Mouse (Mus musculus) gastrocnemius, postnatal 25 days (tissue): ENCODE measurements at regions not wholly inside any gene's neighbourhood (a gene's known extent, or its start where the extent isn't known, plus 50 kb on each side); places are given as distances from the start of the nearest gene placed in this dataset.

Source experiments
- DNase-seq: peaks from one replicate; pipeline ENCODE4 v3.0.0; 2022

DNA sequence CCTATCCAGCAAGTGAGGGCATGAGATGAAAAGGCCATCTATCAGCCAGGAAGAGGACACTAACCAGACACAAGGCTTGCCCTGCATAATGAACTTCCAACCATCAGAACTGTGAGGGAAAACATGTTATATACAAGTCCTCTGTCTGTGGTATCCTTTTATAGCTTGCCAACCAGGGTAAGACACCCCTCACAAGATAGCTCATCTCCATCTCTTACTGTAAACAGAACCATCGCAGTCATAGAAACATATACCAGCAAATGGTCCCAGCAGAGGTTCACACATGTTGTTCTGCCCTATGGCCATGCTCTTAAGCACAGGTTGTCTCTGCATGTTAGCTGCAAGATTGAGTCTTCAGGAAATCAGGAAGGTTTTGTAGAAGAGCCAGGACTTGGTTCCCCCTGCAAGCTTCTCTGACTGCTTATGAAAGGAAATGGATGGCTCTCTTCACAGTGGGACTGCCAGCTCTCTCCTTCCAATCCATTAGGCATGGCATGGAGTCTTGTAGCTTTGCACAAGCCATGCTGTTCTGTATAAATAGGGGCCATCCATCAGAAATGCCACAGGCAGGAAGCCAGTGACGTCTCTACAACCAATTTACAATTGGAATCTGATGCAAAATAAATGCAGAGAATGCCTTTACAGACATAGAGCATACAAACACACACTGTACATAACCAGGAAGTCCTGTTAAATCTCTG lies 1514.0 kb upstream of the Lrrc6 start:
- DNase-seq: no peak

DNA sequence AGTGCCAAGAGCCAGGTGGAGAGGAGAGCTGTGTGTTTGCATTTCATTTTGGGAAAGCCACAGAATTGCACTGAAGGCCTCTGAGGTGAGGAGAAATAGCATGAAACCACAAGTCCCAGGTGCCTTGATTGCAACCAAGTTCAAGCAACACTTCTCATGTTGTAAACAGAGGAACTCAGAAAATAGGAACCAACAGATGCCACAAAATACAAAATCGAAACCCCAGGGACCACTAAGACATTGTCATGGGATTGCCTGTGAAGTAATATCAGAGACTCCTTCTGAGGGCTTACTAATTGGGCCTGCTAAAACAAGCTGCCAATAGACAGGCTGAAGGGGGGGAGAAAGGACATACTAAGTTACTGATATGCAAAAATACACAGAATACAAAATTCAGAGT lies 1510.5 kb upstream of the Lrrc6 start:
- no peak for DNase-seq

DNA sequence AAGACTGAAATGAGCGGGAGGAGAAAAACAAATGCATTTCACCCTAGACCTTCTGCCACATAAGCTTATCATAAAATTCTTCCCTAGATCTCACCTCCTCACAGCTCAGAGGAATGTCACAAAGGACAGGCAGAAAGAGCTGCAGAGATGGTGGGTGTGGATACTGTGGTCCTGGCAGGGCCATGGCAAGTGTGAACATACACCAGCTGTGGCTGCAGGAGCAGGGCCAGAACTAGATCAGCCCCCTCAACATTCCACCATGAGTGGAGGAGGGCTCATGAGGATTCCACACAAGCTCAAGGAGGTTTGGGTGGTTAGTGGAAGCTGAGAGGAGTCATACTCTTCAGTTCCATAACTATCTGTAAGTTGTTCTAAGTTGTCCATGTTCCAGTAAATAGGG lies 1509.5 kb upstream of the Lrrc6 start:
- DNase-seq: no peak

DNA sequence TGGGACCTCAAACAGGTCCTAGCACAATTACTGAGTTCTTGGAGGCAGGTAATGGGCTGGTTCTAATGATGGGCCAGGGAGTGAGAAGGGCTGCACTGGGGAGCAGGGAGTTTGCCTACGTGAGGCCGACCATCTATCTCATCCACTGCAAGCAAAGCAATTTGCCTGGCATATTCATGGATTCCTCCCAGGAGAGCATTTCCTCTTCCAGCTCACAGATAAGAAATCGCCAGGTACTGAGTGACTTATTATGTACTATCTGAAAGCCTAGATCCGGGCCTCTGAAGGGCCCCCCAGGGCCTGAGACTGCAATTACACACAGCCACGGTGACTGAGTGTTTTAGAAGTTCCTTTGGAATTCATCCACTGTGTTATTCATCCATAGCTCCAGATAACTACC lies 1504.1 kb upstream of the Lrrc6 start:
- DNase-seq: no peak

DNA sequence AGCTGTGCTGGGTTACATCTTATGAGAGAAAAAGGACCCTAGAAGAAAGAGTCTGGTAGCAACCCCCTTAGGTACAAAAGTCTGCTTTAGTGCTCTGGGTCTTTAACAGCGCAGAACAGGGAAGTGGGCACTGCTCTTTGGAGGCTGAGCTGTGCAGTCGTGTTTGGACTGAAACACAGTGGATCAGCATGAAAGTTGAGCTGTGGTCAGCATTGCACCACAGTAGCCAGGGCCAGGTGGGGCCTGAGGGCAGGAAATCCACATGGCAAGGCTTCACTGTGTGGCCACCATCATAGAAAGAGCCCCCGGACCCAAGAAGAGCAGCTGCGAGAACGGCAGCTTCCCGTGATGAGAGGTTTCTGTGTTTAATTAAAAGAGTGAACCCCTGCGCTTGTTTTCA lies 1495.8 kb upstream of the Lrrc6 start:
- no peak for DNase-seq

DNA sequence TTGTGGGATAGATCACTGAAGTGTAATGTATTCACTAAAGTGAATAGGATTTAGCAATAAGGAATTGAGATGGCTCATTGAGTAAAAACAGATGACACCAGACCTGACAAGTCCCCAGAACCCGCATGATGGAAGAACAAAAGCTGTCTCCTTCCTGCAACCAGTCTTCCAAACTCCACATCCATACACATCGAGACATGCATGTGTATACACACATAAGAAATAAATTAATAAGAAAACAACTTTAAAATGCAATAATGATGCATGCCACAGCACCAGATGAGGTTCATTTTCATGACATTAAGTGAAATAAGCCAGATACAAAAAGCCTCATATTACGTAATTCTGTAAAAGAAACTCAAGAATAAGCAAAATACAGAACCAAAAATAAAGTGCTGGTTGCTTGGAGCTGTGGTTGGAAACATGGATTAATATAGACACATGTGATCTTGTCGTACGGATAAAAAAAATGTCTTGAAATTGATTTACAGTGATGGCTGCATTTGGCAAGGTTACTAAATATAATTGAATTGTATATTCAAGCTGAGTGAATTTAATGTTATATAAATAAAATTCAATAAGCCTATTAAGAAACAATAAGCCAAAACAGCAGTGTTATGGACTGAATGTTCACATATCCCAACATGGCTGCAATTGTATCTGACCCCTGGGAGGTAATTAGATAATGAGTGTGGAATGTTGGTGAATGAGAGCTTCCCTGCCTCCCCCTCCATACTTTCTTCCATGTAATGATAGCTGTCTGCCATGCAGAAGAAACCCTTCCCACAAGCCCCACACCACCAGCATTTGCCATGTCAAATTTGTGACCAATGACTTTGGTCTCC lies 1488.9 kb upstream of the Lrrc6 start:
- DNase-seq: no peak

DNA sequence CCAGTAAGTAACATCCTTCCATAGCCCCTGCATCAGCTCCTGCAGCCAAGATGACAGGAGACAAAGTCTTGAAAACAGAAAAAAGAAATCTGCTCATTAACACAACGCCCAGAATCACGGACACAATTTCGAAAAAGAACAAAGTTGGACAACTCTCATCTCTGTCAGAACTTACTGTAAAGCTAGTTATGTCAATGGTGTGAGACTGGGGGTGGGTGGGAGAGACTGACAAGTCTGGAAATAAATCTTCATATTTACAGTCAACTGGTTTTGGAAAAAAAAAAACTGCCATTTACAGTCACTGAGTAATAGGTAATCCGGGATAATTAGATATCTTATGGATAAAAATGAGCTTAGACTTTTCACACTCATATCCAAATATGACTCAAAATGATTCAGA lies 1487.2 kb upstream of the Lrrc6 start:
- DNase-seq: no peak

DNA sequence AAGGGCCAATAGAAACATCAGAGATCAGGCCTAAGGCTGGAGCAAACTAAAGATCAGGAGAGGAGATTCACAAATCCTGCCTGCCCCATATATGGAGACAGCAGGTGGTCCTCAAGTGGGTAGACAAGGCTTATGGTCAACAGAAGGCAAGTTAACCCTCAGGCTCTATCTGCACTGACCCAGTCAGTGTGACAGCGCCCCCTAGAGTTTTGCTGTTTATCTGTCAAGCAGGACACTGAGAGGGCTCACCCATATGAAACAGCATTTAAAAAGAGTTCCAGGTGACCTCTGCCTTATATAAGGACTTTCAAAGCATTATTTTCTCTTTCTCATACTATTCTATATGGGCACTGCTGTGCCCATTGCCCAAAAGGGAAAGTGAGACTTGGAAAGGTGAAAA lies 1482.5 kb upstream of the Lrrc6 start:
- DNase-seq: no peak

DNA sequence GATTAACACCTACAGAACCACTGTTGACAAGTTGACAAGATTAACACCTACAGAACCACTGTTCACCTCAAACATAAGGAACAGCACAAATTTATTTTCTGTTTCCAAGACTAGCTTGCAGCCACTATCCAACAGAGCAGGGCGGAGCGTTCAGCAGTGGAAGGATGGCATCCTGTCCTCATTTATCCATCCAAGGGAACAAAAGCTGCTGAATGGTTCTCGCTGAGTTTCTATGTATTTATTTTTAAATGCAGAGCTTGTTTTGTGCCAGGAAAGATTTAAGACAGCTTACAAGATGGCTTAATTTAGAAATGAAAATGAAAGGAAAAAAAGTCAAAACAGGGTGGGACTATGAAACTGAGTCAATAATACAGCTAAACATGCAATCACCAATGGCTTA lies 1481.2 kb upstream of the Lrrc6 start:
- no peak for DNase-seq

DNA sequence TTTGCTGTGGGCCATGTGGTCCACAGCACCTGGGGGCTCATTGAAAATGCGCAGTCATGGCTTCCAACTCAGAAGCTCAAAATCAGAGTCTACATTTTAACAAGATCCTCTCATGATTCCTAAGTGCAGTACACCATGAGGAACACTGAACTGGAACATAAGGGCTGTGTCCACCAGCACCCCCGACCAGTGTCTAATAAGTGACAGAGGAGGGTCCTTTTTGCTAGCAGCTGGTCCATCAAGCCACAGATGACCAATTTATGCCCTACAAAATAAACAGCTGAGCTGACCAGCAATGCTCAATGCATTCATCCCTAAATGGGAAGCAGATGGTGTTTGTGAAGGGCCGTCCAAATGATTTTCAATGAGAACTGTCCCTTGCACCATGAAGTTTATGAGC lies 1478.7 kb upstream of the Lrrc6 start:
- no peak for DNase-seq

DNA sequence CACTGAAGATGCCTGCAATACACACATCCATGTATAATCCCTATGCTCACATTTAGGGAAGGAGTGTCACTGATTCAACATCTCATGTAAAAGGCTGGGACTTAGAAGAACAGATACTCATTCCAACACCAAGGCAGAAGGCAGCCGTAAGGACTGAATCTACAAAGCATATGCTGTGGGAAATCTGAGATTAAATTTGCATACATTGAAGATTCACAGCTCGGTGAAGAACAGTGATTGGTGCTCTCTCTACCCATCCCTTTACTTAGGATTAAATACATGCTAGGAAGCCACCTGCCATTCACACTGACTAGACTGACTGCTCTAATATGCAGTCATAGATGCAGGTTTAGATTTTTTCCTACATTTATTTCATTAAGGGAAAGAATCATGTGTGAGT lies 1476.5 kb upstream of the Lrrc6 start:
- no peak for DNase-seq

DNA sequence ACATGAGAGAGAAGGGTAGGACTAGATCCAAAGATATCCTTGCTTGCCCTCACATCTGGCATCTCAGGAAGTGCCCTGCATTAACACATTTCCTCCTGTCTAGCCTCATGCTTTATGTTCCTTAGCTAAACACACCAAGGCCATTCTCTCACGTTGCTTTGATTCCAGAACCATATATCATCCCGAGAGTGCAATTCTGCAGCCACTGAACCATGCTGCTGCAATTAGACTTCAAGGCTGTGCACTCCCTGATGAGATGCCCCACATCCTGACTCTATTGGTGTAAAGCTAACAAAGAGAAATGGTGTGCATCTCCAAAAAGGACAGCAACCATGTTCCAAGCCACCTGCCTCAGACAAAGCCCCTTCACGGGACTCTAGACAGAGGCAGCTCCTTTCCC lies 1471.3 kb upstream of the Lrrc6 start:
- DNase-seq: no peak

DNA sequence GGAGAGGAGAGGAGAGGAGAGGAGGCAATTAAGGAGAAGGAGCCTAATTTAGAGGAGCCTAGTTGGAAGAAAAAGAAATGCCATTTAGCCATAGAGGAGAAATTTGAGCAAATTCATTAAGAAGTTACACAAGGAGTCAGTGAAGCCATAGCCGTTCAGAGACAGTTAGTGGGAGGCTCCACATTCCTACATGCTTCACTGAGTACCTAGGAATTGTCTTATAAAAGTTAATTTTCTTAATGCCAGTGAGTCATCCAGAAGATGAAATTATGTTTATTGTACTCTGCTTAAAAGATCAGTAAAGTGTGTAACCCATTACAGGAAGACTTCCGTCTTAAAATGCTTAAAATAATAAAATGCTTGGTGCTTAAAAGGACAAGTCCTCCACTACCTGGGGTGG lies 1453.5 kb upstream of the Lrrc6 start:
- no peak for DNase-seq

DNA sequence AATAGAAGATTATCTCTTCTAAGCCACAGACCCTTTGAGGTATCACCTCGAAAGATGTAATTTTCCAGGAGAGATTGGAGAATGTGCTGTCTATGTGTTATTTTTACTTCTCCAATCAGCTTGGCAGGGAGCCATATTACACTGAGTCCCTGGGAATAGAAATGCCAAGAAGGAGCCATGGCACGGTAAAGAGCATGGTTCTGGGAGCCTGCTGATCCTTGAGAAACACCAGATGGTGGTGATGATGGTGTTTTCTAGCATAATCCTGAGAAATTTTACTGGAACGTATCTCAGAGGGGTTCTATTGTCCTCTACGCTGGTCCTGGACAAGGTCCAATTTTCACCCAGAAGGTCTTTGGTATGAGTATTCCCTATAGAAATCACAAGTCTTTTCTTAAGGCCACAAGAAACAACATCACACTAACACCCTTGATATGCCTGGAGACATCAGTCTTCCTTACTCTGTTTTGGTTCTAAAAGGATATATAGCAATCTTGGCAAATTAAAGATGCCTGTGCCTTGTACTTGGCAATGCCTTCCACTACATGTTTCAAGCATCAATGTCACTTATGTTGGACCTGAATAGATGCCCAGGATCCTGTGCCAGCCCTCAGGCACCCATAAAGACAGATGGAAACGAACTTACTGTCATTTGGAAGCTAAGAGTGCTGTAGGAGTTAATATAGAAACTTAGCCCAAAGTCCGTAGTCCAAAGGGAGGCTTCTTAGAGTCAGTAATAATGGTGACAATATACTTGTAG lies 1449.8 kb upstream of the Lrrc6 start:
- no peak for DNase-seq

DNA sequence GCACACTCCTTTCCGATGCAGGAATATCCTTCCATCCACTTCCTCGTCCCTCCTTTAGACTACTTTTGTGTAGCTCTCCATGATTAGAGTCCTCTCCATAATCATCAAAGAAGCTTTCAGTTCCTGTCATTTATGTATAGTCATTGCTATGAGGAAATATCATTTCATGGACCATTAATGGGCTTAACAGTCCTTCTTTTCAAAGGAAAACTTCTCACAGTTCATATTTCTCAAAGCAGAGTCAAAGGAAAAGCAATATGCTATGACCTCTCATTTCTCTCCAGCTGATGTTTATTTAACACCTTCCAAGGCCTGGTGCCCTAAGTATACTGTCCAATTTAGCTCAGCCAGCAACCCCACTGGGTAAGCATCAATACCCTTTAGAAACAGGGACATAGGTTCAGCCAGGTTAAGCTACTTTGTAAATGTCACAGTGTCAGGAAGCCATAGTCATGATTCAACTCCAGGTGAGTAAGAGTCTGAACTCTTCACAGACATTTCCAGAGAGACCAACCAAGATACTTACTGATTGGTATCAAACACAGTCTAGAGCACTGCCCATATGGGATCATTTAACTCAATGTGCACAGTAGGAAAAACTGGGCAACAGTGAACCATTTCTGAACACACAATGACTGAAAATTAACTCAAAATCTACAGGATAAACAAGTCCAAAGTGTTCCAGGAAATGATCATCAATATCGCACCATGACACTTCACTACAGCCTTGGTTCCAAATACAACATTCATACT lies 1443.8 kb upstream of the Lrrc6 start:
- no peak for DNase-seq

DNA sequence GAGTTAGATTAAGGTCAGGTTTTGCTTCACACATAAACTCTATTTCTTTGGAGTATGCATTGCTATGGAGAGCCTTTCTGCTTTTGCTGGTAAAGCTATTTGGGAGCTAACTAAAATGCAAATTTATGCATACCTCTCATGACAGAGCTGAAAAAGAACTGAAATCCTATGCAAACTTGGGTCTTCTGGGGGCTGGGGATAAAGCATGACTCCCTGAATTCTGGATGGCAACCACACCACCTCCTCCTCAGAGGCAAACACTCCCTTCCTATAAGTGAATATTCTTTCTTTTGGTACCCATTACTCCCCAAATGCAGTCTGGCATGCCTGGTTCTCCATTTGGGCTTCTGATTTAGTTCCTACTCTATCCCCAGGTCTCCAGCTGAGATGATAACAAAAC lies 1442.3 kb upstream of the Lrrc6 start:
- DNase-seq: no peak

DNA sequence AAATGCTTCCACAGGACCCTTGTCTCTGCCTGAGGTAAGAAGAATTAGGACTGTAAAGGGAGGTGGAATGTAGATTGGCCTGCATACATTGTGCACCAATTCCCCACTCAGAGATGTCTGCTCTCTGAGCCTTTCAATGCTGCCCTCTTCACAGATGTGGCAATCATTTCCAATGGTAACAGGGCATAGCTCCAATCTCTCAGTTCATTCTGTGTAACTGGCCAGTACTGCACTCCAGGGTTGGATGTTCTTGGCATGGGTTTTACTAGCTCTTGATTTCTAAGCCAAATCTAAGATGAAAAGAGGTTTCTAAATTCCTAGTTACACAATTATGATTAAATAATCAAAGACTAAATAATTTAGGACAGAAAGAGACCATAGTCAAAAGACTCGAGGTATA lies 1439.8 kb upstream of the Lrrc6 start:
- no peak for DNase-seq

DNA sequence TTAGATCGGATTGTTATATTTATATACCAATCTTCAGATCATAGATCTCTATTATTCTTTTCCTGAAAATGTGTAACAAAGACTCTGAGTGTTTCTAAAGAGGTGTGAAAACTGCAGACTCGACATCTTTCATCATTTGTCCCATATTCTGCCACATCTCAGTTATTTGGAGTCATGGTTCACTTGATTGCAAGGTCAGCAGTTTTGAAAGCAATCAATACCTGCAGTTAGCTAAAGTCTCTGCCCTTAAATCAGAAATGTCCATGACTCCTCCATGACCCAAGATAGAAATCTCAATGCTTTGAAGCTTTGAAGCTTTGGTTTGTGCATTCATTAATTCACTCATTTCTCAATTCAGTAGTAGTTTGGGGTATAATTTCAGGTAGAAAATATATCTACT lies 1424.2 kb upstream of the Lrrc6 start:
- DNase-seq: no peak

DNA sequence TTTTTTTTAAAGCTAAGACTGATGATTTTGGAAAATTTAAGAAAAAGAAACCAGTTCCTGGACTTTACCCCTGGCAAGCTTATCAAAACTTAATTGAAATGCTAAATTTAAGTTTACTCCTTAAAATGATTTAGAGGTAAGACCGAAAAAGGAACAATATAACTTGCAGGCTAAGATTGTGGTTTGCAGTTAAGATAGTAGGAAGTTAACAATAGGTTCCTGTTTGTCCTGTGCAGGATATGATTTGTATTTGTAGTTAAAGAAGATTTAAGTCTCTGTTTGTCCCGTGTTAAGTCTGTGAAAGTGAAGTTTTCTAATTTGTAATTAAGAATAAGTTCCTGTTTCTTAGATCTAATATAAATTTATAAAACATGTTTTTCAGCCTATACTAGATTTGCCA lies 1406.3 kb upstream of the Lrrc6 start:
- no peak for DNase-seq

DNA sequence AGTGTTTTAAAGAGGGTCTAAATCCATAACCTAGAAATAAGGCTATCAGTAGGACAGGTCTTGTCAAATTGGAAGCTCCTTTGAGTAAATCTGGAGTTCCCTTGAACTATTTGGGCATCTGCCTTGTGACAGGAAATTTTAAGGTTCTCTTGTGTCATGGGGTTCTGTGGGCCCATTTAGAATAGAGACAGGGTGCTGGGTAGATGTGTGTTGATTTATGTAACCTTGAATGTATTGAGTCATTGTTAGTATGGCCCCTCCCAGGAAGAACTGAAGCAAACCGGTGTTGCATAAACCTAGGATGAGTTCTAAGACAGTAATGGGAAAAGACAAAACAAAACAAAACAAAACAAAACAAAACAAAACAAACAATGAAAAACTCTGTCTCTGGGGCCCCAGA lies 1404.6 kb upstream of the Lrrc6 start:
- DNase-seq: no peak

DNA sequence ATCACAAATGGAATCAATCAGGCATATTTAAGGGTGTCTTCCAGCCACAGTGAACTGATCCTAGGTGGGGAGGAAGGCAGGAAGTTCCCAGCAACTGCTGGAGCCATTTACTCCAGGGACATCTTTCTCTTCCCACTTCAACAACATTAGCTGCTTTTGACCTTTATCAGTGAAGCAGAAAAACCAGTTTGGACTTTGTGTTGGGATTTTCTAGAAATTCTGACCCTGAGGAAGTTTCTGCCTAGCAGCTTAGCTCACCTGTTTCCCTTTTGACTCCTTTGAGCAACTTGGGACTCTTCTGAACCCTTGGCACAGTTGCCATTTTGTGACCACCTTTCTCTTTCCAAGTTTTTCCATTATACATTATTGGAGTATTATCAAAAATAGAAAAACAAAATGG lies 1403.9 kb upstream of the Lrrc6 start:
- no peak for DNase-seq

DNA sequence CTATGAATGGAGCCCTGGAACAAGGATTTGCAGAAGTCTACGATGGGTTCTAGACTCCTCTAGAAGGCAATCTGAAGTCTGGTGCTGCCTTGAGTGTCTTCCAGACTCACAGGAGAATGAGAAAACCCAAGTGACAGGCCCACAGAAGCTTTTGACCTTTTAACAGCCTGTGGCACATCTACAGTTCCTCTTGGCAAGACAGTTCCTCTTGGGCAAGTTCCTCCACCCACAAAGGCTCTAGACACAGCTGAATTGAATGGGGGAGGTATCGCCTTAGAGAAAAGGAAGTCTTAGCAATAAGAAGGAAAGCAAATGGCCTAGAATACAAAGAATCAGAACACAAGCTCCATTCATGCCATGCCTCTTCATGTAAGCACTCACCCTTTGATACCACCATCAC lies 1402.3 kb upstream of the Lrrc6 start:
- DNase-seq: peak; percentile 5

DNA sequence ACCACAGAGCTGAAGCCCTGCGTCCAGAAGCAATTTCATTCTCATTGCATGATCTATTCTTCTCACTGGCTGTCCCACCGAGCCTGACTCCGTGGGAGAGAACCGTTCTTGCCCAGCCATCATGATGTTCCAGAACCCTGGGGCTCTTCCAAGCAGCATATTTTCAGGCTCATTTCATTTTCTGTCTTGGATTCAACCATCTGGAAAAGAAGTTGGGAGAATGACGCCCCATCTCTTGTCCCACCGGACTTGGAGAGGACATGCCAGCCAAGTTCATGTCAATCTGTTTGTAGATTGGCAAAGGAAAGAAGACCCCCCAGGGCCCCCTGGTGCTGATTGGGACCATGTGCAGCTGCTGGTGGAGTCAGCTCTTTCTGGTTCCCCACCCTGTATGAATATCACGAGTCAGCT lies 1400.5 kb upstream of the Lrrc6 start:
- DNase-seq: peak; percentile 75
